Mouse (Mus musculus) CD4-positive naive resting alpha-beta T cell, adult 57 days (primary cell): ENCODE measurements around the gene Spata25. TPM values are rescaled to one million over a fixed set of nuclear protein-coding genes. Genes with fewer than 3 reads are reported as not detected.

Experiments used
- total RNA-seq: library from RNA; stranded (reverse); gene quantifications from one replicate; pipeline ENCODE4 v1.2.4, GENCODE M21; 2023

Spata25 gene
- not detected for total RNA-seq

GRCm38 (mm10) chr2:164828437-164828836, at the start of gene Spata25:
Gene Spata25 (minus strand): TSS chr2:164828537.

GRCm38 (mm10) chr2:164857101-164857821, 28.9 kb upstream of the Spata25 start, which contains the start of gene Pltp:
Gene Pltp (minus strand): TSS chr2:164857711.

GRCm38 (mm10) chr2:164833314-164833959, 5.1 kb upstream of the Spata25 start, which contains the start of gene Neurl2:
Gene Neurl2 (minus strand): TSS chr2:164833456.

GRCm38 (mm10) chr2:164832748-164833301, 4.5 kb upstream of the Spata25 start, which contains the start of gene Ctsa:
Gene Ctsa (plus strand): TSS chr2:164832873.

GRCm38 (mm10) chr2:164822636-164823165, 5.6 kb downstream of the Spata25 start, which contains the start of gene Zswim1:
Gene Zswim1 (plus strand): TSS chr2:164822686.

GRCm38 (mm10) chr2:164804533-164805331, 23.6 kb downstream of the Spata25 start, which contains the start of the genes Acot8 and Zswim3:
Gene Acot8 (minus strand): TSS chr2:164804882.
Gene Zswim3 (plus strand): TSS chr2:164805098.

GRCm38 (mm10) chr2:164785481-164786387, 42.6 kb downstream of the Spata25 start, which contains the start of gene Snx21:
Gene Snx21 (plus strand): TSS chr2:164785823.

GRCm38 (mm10) chr2:164779481-164780086, 48.8 kb downstream of the Spata25 start, which contains the start of gene Tnnc2:
Gene Tnnc2 (minus strand): TSS chr2:164779967.

Other genes starting within 250 kb of the Spata25 start
- not detected for gene Wfdc6a, start 243.1 kb downstream of the Spata25 start, total RNA-seq
- gene Eppin, start 234.9 kb downstream of the Spata25 start, total RNA-seq: not detected
- not detected for gene Wfdc6b, start 215.0 kb downstream of the Spata25 start, total RNA-seq
- gene Wfdc8, start 214.9 kb downstream of the Spata25 start, total RNA-seq: not detected
- gene Wfdc16, start 189.7 kb downstream of the Spata25 start, total RNA-seq: not detected
- not detected for gene Wfdc10, start 172.5 kb downstream of the Spata25 start, total RNA-seq
- gene Wfdc9, start 172.0 kb downstream of the Spata25 start, total RNA-seq: not detected
- not detected for gene Wfdc11, start 154.4 kb downstream of the Spata25 start, total RNA-seq
- not detected for gene Wfdc13, start 143.4 kb downstream of the Spata25 start, total RNA-seq
- gene Spint4, start 130.0 kb downstream of the Spata25 start, total RNA-seq: not detected
- not detected for gene Spint5, start 113.2 kb downstream of the Spata25 start, total RNA-seq
- gene Wfdc3, start 82.6 kb downstream of the Spata25 start, total RNA-seq: 0.35 TPM
- gene Dnttip1, start 82.6 kb downstream of the Spata25 start, total RNA-seq: 46.4 TPM
- gene Ube2c, start 58.6 kb downstream of the Spata25 start, total RNA-seq: 1.9 TPM
- gene Tnnc2, start 48.6 kb downstream of the Spata25 start, total RNA-seq: not detected
- gene Snx21, start 42.7 kb downstream of the Spata25 start, total RNA-seq: 0.65 TPM
- gene Acot8, start 23.7 kb downstream of the Spata25 start, total RNA-seq: 39.4 TPM
- gene Zswim3, start 23.4 kb downstream of the Spata25 start, total RNA-seq: 3.0 TPM
- gene Zswim1, start 5.9 kb downstream of the Spata25 start, total RNA-seq: 11.9 TPM
- 91.4 TPM for gene Ctsa, start 4.3 kb upstream of the Spata25 start, total RNA-seq
- 0.59 TPM for gene Neurl2, start 4.9 kb upstream of the Spata25 start, total RNA-seq
- 0.86 TPM for gene Pltp, start 29.2 kb upstream of the Spata25 start, total RNA-seq
- gene Pcif1, start 50.8 kb upstream of the Spata25 start, total RNA-seq: 115 TPM
- 56.1 TPM for gene Zfp335, start 83.2 kb upstream of the Spata25 start, total RNA-seq
- 2.5 TPM for gene Mmp9, start 112.2 kb upstream of the Spata25 start, total RNA-seq
- 0.15 TPM for gene Slc12a5, start 132.3 kb upstream of the Spata25 start, total RNA-seq
- 42.5 TPM for gene Ncoa5, start 206.3 kb upstream of the Spata25 start, total RNA-seq
- 7.1 TPM for gene Cd40, start 227.1 kb upstream of the Spata25 start, total RNA-seq